7 mouse cellular contexts compared by ENCODE assay signal in genomic region chr5:120116261-120117050, GRCm38 (mm10). TPM values are rescaled to one million over a fixed set of nuclear protein-coding genes. Genes with fewer than 3 reads are reported as not detected.
DNase-seq lines count a peak whose midpoint lies in the region; ATAC-seq lines count a peak whose summit lies in the region.

Gene Rbm19, plus strand, starts transcription at chr5:120116465.

- peak; percentile 83; the same call in 1 of the 2 replicates for ATAC-seq in limb, embryonic 11.5 days (ENCODE audit: insufficient number of reproducible peaks, low FRiP score, low TSS enrichment, low read depth)
- ATAC-seq in midbrain, embryonic 14.5 days (ENCODE audit: low FRiP score, low TSS enrichment) = peak; percentile 89

- H3K4me1 ChIP-seq in embryonic facial prominence, embryonic 10.5 days = peaks cover 12% of the 10 kb centered on the region
- no peaks in the 10 kb centered on the region for H3K4me1 ChIP-seq in limb, embryonic 11.5 days (ENCODE audit: control insufficient read depth, insufficient read depth, low read length)
- peaks cover 5% of the 10 kb centered on the region for H3K4me1 ChIP-seq in midbrain, embryonic 14.5 days (ENCODE audit: control insufficient read depth, insufficient read depth, low read length)

- under 1% methylated on average over 46 of the region's 46 CpGs for WGBS in embryonic facial prominence, embryonic 10.5 days
- WGBS in limb, embryonic 11.5 days = under 1% methylated on average over 46 of the region's 46 CpGs
- WGBS in midbrain, embryonic 14.5 days = under 1% methylated on average over 46 of the region's 46 CpGs

- H3K9ac ChIP-seq in limb, embryonic 11.5 days (ENCODE audit: low read length) = peak within 1 kb of the TSS; percentile 75
- peak within 1 kb of the TSS; percentile 60 for H3K9ac ChIP-seq in midbrain, embryonic 14.5 days (replicated peaks; ENCODE audit: low read length)

- H3K36me3 ChIP-seq in embryonic facial prominence, embryonic 10.5 days (replicated peaks) = peaks cover 29% of the 10 kb centered on the region
- H3K36me3 ChIP-seq in limb, embryonic 11.5 days (ENCODE audit: control insufficient read depth, insufficient read depth, low read length) = peaks cover 11% of the 10 kb centered on the region; the same call in 1 of the 2 replicates
- H3K36me3 ChIP-seq in midbrain, embryonic 14.5 days (ENCODE audit: control insufficient read depth, insufficient read depth, low read length) = peaks cover 27% of the 10 kb centered on the region

- peak; percentile 97 for DNase-seq in adrenal gland, postnatal 10 days
- peak; percentile 95 for DNase-seq in embryonic facial prominence, embryonic 10.5 days (ENCODE audit: low spot score)
- peak; percentile 99 for DNase-seq in heart, adult 11 months
- DNase-seq in kidney, adult 18-20 months = peak; percentile 93
- DNase-seq in limb, embryonic 11.5 days (ENCODE audit: low spot score) = peak; percentile 96
- peak; percentile 96 for DNase-seq in midbrain, embryonic 14.5 days
- DNase-seq in spleen, adult 18-20 months = peak; percentile 84 to 95

- no peaks in the 10 kb centered on the region for H3K27me3 ChIP-seq in embryonic facial prominence, embryonic 10.5 days (replicated peaks; ENCODE audit: low read depth, poor library complexity, severe bottlenecking)
- no peaks in the 10 kb centered on the region for H3K27me3 ChIP-seq in limb, embryonic 11.5 days (ENCODE audit: control insufficient read depth, insufficient read depth, low read length)
- no peaks in the 10 kb centered on the region for H3K27me3 ChIP-seq in midbrain, embryonic 14.5 days (ENCODE audit: control insufficient read depth, insufficient read depth, low read length)

- H3K4me3 ChIP-seq in embryonic facial prominence, embryonic 10.5 days = peak within 1 kb of the TSS; percentile 77
- H3K4me3 ChIP-seq in limb, embryonic 11.5 days (ENCODE audit: low read depth, low read length) = peak within 1 kb of the TSS; percentile 84
- peak within 1 kb of the TSS; percentile 72 for H3K4me3 ChIP-seq in midbrain, embryonic 14.5 days (replicated peaks; ENCODE audit: low read depth, low read length)

- peak within 1 kb of the TSS; percentile 73 for H3K4me2 ChIP-seq in limb, embryonic 11.5 days (ENCODE audit: low read depth, severe bottlenecking)
- peak within 1 kb of the TSS; percentile 93 for H3K4me2 ChIP-seq in midbrain, embryonic 14.5 days (ENCODE audit: low read length)

- no peaks in the 10 kb centered on the region for H3K9me3 ChIP-seq in embryonic facial prominence, embryonic 10.5 days
- no peaks in the 10 kb centered on the region; the same call in 1 of the 2 replicates for H3K9me3 ChIP-seq in limb, embryonic 11.5 days (ENCODE audit: control insufficient read depth, low read length)
- no peaks in the 10 kb centered on the region for H3K9me3 ChIP-seq in midbrain, embryonic 14.5 days (ENCODE audit: control insufficient read depth, low read length)

- peak within 1 kb of the TSS; percentile 81 for H3K27ac ChIP-seq in embryonic facial prominence, embryonic 10.5 days (replicated peaks)
- H3K27ac ChIP-seq in limb, embryonic 11.5 days (replicated peaks; ENCODE audit: low read depth, low read length) = no peak within 1 kb of the TSS
- H3K27ac ChIP-seq in midbrain, embryonic 14.5 days (replicated peaks; ENCODE audit: low read depth, low read length) = no peak within 1 kb of the TSS; the same call in 1 of the 2 replicates

RNA-seq across cellular contexts. Expression of gene Rbm19, which starts in this region (rescaled TPM):
- total RNA-seq in adrenal gland, postnatal 10 days (2021) = 10 to 100 TPM; 21.1 to 22.7 TPM
- polyA plus RNA-seq in embryonic facial prominence, embryonic 10.5 days (2016; fragmentation: Nextera tagmentation; extraction: Ambion mirVana) = 37.5 and 38.5 TPM in 2 replicates
- polyA plus RNA-seq in limb, embryonic 11.5 days (2014; fragmentation: Nextera tagmentation; extraction: Ambion mirVana) = 22.5 and 24.2 TPM in 2 replicates
- polyA plus RNA-seq in midbrain, embryonic 14.5 days (2014; fragmentation: Nextera tagmentation; extraction: Ambion mirVana) = 16.0 and 16.2 TPM in 2 replicates
